10 mouse cellular contexts compared by ENCODE assay signal in genomic region chr7:134378273-134378672, GRCm38 (mm10). TPM values are rescaled to one million over a fixed set of nuclear protein-coding genes. Genes with fewer than 3 reads are reported as not detected.
A peak's percentile ranks its signal among the peaks of the same experiment; 100 is the strongest.
DNase-seq lines count a peak whose midpoint lies in the region; ATAC-seq lines count a peak whose summit lies in the region.
"Had no signal": no experiment of that assay in that cellular context is flagged by ENCODE, and none has a peak within 500 bp of the region (broad histone marks: within the 10 kb centered on the region; RNA-seq: fewer than 3 reads in every experiment).

No protein-coding gene starts in this region.

- H3K27ac ChIP-seq in midbrain, embryonic 14.5 days (replicated peaks; ENCODE audit: low read depth, low read length), result no peak overlapping the region
- H3K27ac ChIP-seq in midbrain, embryonic 13.5 days, result no peak overlapping the region
- no peak overlapping the region for H3K27ac ChIP-seq in embryonic facial prominence, embryonic 11.5 days (replicated peaks; ENCODE audit: low read depth, low read length)
- H3K27ac ChIP-seq: embryonic facial prominence, embryonic 13.5 days; macrophage had no signal

- H3K9ac ChIP-seq in midbrain, embryonic 14.5 days (replicated peaks; ENCODE audit: low read length), result no peak overlapping the region
- no peak overlapping the region for H3K9ac ChIP-seq in midbrain, embryonic 13.5 days (replicated peaks)
- H3K9ac ChIP-seq in embryonic facial prominence, embryonic 11.5 days (replicated peaks; ENCODE audit: low read length), result no peak overlapping the region
- H3K9ac ChIP-seq: embryonic facial prominence, embryonic 13.5 days had no signal

- peak; percentile 65 for DNase-seq in midbrain, embryonic 14.5 days
- DNase-seq in adrenal gland, postnatal 36 days, result peak; percentile 37 to 58
- DNase-seq in embryonic facial prominence, embryonic 11.5 days (ENCODE audit: low spot score), result peak; percentile 71
- peak; percentile 59 for DNase-seq in kidney, adult 9 months
- peak; percentile 79 for DNase-seq in left cerebral cortex, postnatal 4 days
- peak; percentile 31 to 44 for DNase-seq in right cerebral cortex, adult 2 months (ENCODE audit: low spot score in 2 of 2)
- DNase-seq in spleen, adult 18-20 months, result no peak

- H3K36me3 ChIP-seq in midbrain, embryonic 14.5 days (ENCODE audit: control insufficient read depth, insufficient read depth, low read length), result no peaks in the 10 kb centered on the region
- H3K36me3 ChIP-seq in midbrain, embryonic 13.5 days, result no peaks in the 10 kb centered on the region
- no peaks in the 10 kb centered on the region for H3K36me3 ChIP-seq in embryonic facial prominence, embryonic 11.5 days (replicated peaks; ENCODE audit: control insufficient read depth, insufficient read depth, low read depth, low read length)
- H3K36me3 ChIP-seq: embryonic facial prominence, embryonic 13.5 days had no signal

- no peaks in the 10 kb centered on the region for H3K4me1 ChIP-seq in midbrain, embryonic 14.5 days (ENCODE audit: control insufficient read depth, insufficient read depth, low read length)
- H3K4me1 ChIP-seq in midbrain, embryonic 13.5 days (replicated peaks), result no peaks in the 10 kb centered on the region
- no peaks in the 10 kb centered on the region for H3K4me1 ChIP-seq in embryonic facial prominence, embryonic 11.5 days (ENCODE audit: control insufficient read depth, insufficient read depth, low read length)

- H3K4me2 ChIP-seq in midbrain, embryonic 14.5 days (ENCODE audit: low read length), result no peak overlapping the region
- no peak overlapping the region for H3K4me2 ChIP-seq in midbrain, embryonic 13.5 days (replicated peaks)
- no peak overlapping the region for H3K4me2 ChIP-seq in embryonic facial prominence, embryonic 11.5 days (ENCODE audit: low read depth, low read length)
- H3K4me2 ChIP-seq: embryonic facial prominence, embryonic 13.5 days had no signal

- no peak for ATAC-seq in midbrain, embryonic 14.5 days (ENCODE audit: low FRiP score, low TSS enrichment)
- ATAC-seq in midbrain, embryonic 13.5 days, result no peak
- ATAC-seq in embryonic facial prominence, embryonic 11.5 days (replicated peaks; ENCODE audit: insufficient number of reproducible peaks, low FRiP score, low TSS enrichment, low read depth), result 0 out of 2 replicates have a peak, but pooled peaks have one; percentile 34

- no peak overlapping the region for H3K4me3 ChIP-seq in midbrain, embryonic 14.5 days (replicated peaks; ENCODE audit: low read depth, low read length)
- no peak overlapping the region for H3K4me3 ChIP-seq in midbrain, embryonic 13.5 days (replicated peaks)
- no peak overlapping the region for H3K4me3 ChIP-seq in embryonic facial prominence, embryonic 11.5 days (ENCODE audit: low read depth, low read length)
- H3K4me3 ChIP-seq: embryonic facial prominence, embryonic 13.5 days had no signal

- H3K27me3 ChIP-seq in midbrain, embryonic 14.5 days (ENCODE audit: control insufficient read depth, insufficient read depth, low read length), result no peaks in the 10 kb centered on the region
- no peaks in the 10 kb centered on the region for H3K27me3 ChIP-seq in midbrain, embryonic 13.5 days
- no peaks in the 10 kb centered on the region for H3K27me3 ChIP-seq in embryonic facial prominence, embryonic 11.5 days (ENCODE audit: control insufficient read depth, insufficient read depth, low read length)
- H3K27me3 ChIP-seq: embryonic facial prominence, embryonic 13.5 days had no signal

- 45% methylated on average over 4 of the region's 4 CpGs for whole genome bisulfite sequencing in midbrain, embryonic 14.5 days
- WGBS in midbrain, embryonic 13.5 days, result 56% methylated on average over 4 of the region's 4 CpGs
- WGBS in embryonic facial prominence, embryonic 11.5 days, result 46% methylated on average over 4 of the region's 4 CpGs

- intact Hi-C loops in left cerebral cortex, postnatal 4 days (cut with DNase I), result no loop called here

- H3K9me3 ChIP-seq in midbrain, embryonic 14.5 days (ENCODE audit: control insufficient read depth, low read length), result no peaks in the 10 kb centered on the region
- no peaks in the 10 kb centered on the region for H3K9me3 ChIP-seq in midbrain, embryonic 13.5 days
- no peaks in the 10 kb centered on the region for H3K9me3 ChIP-seq in embryonic facial prominence, embryonic 11.5 days (replicated peaks; ENCODE audit: control insufficient read depth, low read length)
- H3K9me3 ChIP-seq: embryonic facial prominence, embryonic 13.5 days had no signal

RNA-seq across cellular contexts. Expression of gene D7Ertd443e, which starts 7.2 kb away (rescaled TPM):
- polyA plus RNA-seq in midbrain, embryonic 14.5 days (2014; fragmentation: Nextera tagmentation; extraction: Ambion mirVana), result 0.24 and 0.47 TPM in 2 replicates
- polyA plus RNA-seq in midbrain, embryonic 13.5 days (2015; fragmentation: Nextera tagmentation; extraction: Ambion mirVana), result 0.13 TPM in 1 of 2 replicates, not detected in the other
- 1 to 10 TPM; 5.4 to 8.2 TPM for total RNA-seq in adrenal gland, postnatal 36 days (2021)
- polyA plus RNA-seq in embryonic facial prominence, embryonic 11.5 days (2014; fragmentation: Nextera tagmentation; extraction: Ambion mirVana), result 0.07 and 0.18 TPM in 2 replicates
- total RNA-seq in left cerebral cortex, postnatal 4 days (2021), result under 1 TPM; 0.30 to 0.93 TPM
- polyA plus RNA-seq: macrophage had no signal

Comparison
In these comparisons a context has a peak if more than half of its experiments do, and no peak if none do; other contexts are left out.
1. DNase-seq: peak in midbrain, embryonic 14.5 days (single experiment), adrenal gland, postnatal 36 days (2 of 2), embryonic facial prominence, embryonic 11.5 days (single experiment), kidney, adult 9 months (single experiment), left cerebral cortex, postnatal 4 days (single experiment) and right cerebral cortex, adult 2 months (2 of 2); none in spleen, adult 18-20 months (0 of 2).